Mouse (Mus musculus): ENCODE data around the gene Best1.

GRCm38 (mm10) chr19:10029746-10030145 is 28.3 kb upstream of the Best1 start:
- no peak for TF ChIP-seq CTCF (conservative IDR thresholded peaks at IDR 0.05; ENCODE audit: insufficient read depth, insufficient read length, low read depth, low read length)
- no peak for TF ChIP-seq POLR2A (IDR thresholded peaks at IDR 0.05; ENCODE audit: low read depth, low read length)

Measured in kidney, adult 2 months (tissue).